Mouse (Mus musculus) adrenal gland, adult 2 months (tissue): Measurements from ENCODE around the gene Pex14. TPM values are rescaled to one million over a fixed set of nuclear protein-coding genes. Genes with fewer than 3 reads are reported as not detected.
"Not testable (repeated sequence)": the region's sequence is repeated elsewhere in the genome, so short reads cannot be mapped to it uniquely, and the experiment has no call there.

Experiments used
- DNase-seq: peaks from one replicate; pipeline ENCODE4 v3.0.0; 2021
- long read RNA-seq: library from polyadenylated mRNA; stranded (forward); transcript quantifications from one replicate; pipeline ENCODE4 v2.0.0, GENCODE M21; 2021
- polyA plus RNA-seq: library from polyadenylated mRNA; depleted of rRNA; stranded (reverse); fragments of >200 nt; gene quantifications from 2 replicates; pipeline ENCODE4 v1.2.3, GENCODE M21; 2012; rRNA removed
- total RNA-seq, 2 experiments: library from RNA; stranded (reverse); gene quantifications; 2 replicates each; pipeline ENCODE4 v1.2.3; 2021

Pex14 gene
- total RNA-seq (10 to 100 TPM; 77.8 to 81.4 TPM), polyA plus RNA-seq (110 and 111 TPM in 2 replicates)
- long read RNA-seq, transcript Pex14-201 (9 exons, 2,006 nt) = major isoform, 148 of 184 reads
- long read RNA-seq, partial matches to known transcripts = 10 of 184 reads
- long read RNA-seq, other reads (novel, unspliced or antisense) = 26 of 184 reads

DNA sequence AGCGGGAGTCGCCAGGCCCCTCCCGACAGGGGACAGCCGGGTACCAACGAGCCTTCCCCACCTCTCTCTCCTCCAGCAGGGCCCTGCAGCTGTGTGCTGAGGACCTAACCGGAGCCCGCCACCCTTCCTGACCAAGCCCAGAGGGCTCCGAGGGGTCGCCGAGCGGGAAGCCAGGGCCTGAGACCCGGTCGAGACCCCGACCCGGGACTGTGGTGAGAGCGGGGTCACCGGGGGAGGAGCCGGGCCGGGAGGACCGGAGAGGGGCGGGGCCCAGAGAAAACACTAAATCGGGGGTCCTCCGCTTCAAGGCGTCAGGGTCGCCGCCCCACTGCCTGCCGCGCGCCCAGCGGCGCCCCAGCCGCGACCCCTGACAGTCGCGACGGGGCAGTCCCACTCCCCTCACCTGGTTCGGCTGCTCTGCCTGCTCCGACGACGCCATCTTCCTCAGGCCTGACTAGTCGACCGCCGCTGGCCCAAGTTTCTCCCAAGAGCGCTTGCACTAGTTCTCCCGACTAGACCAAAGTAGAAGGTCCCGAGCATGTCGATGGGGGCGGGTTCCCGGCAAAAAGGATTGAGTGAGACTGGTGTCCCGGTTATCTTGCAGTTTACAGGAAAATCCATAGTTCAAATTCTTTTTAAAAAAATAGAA, at the start of gene Pex14:
TSS of gene Pex14 (minus strand) at position 508 of the 649 bp plus-strand sequence.
- DNase-seq = peak; percentile 95

DNA sequence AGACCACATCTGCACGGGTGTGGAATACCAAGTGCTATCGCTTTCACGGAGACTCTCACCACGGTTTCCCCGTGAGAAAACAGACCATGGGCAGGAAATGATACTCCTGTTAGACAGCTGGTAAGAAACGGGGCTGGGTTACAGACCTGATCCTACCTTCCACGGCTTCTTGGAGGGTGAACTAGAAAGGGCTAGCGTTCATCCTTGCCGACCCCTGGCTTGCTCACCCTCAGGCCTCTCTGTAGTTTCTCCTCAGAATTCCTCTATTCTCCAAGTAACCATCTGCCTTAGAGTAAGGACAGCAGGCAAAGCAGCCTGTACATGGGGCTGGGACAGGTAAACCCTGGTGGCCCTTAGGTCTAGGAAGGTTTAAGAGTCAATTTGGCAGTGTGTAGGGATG, 49.5 kb upstream of the Pex14 start:
- no peak for DNase-seq

DNA sequence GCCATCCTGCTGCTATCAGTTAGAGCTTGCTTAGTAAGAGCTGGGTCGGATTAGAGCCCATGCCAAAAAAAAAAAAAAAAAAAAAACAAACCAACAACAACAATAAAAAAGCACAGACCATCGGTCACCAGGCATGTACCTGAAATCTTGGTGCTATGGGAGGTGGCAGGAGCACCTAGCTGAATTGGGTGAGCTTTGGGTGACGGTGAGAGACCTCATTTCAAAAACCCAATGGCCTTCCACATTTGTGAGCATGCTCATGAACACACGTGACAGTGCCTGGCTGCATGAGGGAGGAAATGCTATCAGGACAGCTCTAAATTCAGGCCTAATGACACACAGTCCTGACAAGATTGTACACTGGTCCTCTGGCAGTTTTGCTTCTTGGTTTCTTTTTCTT, 48.4 kb upstream of the Pex14 start:
- no peak for DNase-seq

DNA sequence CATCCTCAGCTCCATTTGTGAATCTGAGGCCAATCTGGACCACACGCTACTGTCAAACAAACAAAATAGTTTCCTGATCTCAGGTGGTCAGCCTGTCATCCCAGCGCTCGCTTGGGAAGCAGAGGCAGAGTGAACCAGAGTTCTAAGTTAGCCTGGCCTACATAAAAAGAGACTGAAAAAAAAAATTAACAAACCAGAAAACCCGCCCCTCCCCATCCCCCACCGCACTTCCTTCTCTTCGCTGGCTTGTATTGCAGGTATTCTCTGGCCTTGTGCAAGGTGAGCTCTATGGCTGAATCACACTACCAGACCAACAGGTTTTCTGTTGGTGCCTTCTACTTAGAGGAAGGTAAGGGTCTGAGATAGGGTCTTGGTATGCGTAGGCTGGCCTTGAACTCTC, 47.9 kb upstream of the Pex14 start:
- no peak for DNase-seq

DNA sequence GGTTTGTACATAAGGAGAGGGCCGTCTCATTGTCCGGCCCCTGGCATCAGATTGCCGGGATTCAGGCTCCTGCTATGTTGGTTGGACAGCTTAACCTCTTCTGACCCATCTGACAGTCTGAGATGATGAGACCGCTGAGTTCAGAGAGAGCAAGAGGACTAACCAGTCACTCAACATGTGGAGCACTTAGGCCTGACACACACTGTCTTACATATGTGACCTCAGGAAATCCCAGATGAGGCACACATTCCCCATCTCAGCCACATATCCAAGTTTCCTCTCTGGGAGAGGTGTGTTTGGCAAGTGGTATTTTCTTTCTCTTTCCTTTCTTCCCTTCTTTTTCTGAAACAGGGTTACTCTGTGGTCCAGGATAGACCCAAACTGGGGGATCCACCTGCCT, 45.5 kb upstream of the Pex14 start:
- no peak for DNase-seq

GRCm38 (mm10) chr4:149144459-149144858, 44.8 kb upstream of the Pex14 start:
- peak; percentile 85 for DNase-seq

GRCm38 (mm10) chr4:149143594-149143993, 43.9 kb upstream of the Pex14 start:
- no peak for DNase-seq

- DNase-seq = no peak
Observed at GRCm38 (mm10) chr4:149138515-149138914, 38.8 kb upstream of the Pex14 start.

DNA sequence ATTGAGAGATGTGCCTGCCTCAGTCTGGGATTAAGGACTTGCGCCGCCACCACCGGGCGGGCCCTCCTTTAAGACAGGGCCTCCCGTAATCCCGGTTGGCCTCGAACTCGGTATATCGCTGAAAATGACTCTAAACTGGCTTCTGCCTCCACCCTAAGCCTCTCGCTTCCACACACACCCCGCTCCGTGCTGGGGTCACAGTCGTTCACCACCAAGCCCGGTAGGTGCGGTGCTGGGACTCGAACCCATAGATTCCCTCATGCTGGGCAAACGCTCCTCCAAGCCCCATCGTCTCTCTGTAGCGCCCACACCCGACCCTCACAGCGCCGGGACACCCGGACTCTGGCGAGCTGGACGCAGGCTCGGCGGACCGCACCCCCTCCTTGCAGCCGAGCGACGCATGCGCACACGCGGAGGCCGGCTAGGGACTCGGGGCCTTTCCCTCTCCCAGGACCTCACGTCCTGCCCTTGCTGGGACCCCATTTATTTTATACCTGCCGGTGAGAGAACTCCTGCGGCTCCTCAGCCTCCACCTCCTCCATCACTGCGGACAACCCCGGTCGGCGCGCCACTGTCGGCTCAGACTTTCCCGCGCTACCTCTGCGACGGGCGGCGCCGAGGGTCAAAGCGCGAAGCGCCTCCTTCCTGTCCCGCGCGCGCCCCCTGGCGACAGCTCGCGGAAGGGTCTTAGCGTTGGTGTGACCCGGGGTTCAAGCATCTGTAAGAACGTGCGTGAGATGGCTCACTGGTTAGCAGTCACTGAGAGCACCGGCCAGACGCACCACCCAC, 37.5 kb upstream of the Pex14 start, which contains the start of gene Cenps:
TSS of gene Cenps (minus strand) at position 648 of the 789 bp plus-strand sequence.
- DNase-seq = peak; percentile 90

DNA sequence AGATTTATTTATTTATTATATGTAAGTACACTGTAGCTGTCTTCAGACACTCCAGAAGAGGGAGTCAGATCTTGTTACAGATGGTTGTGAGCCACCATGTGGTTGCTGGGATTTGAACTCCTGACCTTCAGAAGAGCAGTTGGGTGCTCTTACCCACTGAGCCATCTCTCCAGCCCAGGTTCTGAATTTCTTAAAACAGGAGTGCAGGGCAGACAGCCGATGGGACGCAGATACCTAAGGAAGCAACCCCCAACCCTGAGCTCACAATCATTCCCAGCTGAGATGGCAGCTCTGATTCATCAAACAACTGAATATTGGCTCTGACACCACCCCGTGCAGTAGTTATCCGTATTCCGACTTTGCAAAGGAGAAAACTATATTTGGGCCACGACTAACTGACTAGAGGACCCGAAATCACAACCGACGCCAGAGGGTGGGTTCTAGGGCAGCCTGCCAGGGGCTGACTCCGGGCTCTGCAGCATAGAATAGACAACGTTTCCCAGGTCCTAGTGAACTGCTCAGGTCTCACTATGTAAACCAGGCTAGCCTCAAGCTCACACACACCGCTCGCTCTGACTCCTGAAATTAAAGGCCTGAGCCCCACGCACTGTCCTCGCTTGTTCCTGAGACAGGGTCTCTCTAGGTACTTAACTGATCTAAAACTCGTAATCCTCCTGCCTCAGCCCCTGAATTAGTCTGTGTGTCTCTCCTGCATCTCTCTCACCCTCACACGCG, 36.6 kb upstream of the Pex14 start:
- DNase-seq = no peak

GRCm38 (mm10) chr4:149133395-149133794, 33.7 kb upstream of the Pex14 start:
- no peak for DNase-seq

GRCm38 (mm10) chr4:149131789-149132565, 32.3 kb upstream of the Pex14 start:
- no peak for DNase-seq

GRCm38 (mm10) chr4:149131021-149131752, 31.5 kb upstream of the Pex14 start:
- DNase-seq = no peak

DNA sequence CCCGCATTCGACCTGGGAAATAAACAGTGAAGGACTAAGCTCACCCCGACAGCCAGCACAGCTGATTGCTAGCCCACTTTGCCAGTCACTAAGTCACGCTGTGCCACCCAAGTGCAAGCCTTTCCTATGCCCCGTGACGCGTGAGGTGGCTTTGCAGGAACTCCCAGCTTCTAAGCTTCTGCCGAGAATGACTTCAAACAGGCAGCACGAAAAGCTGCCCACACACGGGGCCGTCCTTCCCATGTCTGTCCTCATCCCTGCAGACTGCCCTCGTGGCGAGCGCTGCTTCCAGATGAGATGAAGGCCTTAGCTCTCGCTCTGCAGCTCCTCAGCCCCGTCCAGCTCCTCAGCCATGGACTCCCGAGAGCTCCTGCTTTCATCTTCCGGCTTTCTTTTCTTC, 28.8 kb upstream of the Pex14 start:
- DNase-seq = no peak

- DNase-seq = no peak
Observed at GRCm38 (mm10) chr4:149126663-149127062, 27.0 kb upstream of the Pex14 start, which contains the start of gene Cort. Gene Cort (minus strand): TSS chr4:149126763.

GRCm38 (mm10) chr4:149126115-149126509, 26.4 kb upstream of the Pex14 start:
- DNase-seq = no peak

GRCm38 (mm10) chr4:149125341-149126114, 25.9 kb upstream of the Pex14 start:
- no peak for DNase-seq

- DNase-seq = no peak
Observed at GRCm38 (mm10) chr4:149123432-149123831, 23.8 kb upstream of the Pex14 start.

DNA sequence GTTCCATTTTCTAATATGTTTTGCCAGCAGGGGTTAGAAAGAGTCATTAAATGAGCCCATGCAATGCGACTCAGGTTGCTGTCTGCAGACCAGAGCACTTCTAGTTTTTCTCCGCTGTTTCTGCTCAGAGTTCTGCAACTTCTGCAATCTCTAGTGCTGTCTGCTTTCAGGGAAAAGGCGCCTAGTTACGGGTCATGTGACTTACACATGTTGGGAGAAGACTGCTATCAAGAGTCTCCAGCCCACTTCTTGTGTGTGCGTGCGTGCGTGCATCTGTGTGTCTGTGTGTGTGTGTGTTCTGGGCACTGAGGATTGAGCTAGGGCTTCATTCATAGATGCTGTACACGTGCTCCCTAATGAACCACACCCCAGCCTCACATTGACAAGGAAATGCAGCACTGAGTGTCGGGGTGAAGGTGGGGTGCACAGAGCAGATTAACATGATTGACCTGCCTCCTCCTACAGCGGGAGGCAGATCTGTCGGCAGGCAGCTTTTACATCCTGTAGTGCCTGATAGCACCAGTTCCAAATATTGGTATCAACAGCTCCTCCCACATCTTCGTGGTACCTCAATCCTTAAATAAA, 20.4 kb upstream of the Pex14 start:
- DNase-seq = not testable (repeated sequence)
